Mouse (Mus musculus): ENCODE data around the gene Ptprg.

DNA sequence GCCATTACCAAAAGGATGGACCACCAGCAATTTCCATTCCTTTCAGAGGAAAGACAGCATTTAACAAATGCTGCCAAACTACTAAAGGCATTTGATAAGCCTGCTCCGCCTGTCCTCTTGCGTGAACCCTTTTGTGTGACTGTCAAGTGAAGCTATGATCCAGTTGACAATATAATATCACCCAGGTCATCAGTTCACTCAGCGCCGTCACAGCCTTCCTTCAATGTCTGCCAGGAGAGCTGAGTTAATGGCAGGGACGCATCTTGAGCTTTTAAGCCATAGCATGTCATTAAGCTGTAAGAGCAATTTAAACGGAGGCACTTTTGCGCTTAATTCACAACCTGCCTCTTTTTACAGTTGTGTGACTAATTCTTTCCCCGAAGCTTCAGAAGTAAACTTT, 565.9 kb downstream of the Ptprg start:
- TF ChIP-seq POLR2A (IDR thresholded peaks at IDR 0.05; ENCODE audit: borderline replicate concordance, insufficient read depth, low read length), result no peak
- TF ChIP-seq CTCF (IDR thresholded peaks at IDR 0.05; ENCODE audit: borderline replicate concordance, insufficient read depth, low read depth, low read length), result no peak

Measured in cerebellum, adult 2 months (tissue).